Mouse (Mus musculus) heart, adult 2 months (tissue): ENCODE measurements around the gene Rbbp5.

Experiments used
- CTCF ChIP-seq: fragments of 200-600 bp; IDR thresholded peaks from 2 replicates; pipeline ENCODE4 v1.8.1; 2022; ENCODE audit warnings: antibody characterized with exemption, mild to moderate bottlenecking, moderate library complexity
- POLR2A ChIP-seq: fragments of 200-500 bp; IDR thresholded peaks from 2 replicates; pipeline ENCODE4 v1.6.1; 2011; ENCODE audit warnings: mild to moderate bottlenecking, low read depth, low read length, control low read depth; ENCODE audit not compliant: insufficient read depth

DNA sequence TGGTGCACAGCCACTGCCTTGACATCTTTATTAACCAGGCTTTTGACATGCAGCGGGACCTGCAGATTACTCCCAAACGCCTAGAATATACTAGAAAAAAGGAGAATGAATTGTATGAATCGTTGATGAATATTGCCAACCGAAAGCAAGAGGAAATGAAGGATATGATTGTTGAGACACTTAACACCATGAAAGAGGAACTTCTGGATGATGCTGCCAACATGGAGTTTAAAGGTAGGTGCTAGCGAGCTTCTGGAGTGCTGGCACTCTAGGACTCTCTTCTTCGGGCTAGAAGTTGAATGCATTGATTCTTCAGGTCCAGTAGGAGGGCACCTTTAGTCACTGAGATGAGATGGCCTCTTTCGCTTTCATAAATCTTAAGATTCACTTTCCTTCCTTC, 27.4 kb upstream of the Rbbp5 start:
- TF ChIP-seq CTCF (no peak), POLR2A (no peak)
